Mouse (Mus musculus): Measurements from ENCODE around the gene Ppp4r2. TPM values are rescaled to one million over a fixed set of nuclear protein-coding genes. Genes with fewer than 3 reads are reported as not detected.

Gene Ppp4r2
- polyA plus RNA-seq, 1 experiment from 2014 or later = 26.5 TPM

Other genes starting within 250 kb of the Ppp4r2 start
- 6.5 and 6.8 TPM in 2 replicates for gene Shq1, start 162.5 kb upstream of the Ppp4r2 start, polyA plus RNA-seq (2014; fragmentation: Nextera tagmentation; extraction: Ambion mirVana)
- gene Gxylt2, start 128.9 kb upstream of the Ppp4r2 start, polyA plus RNA-seq (2014; fragmentation: Nextera tagmentation; extraction: Ambion mirVana) = 0.88 and 2.8 TPM in 2 replicates